Mouse (Mus musculus) thymus, adult 2 months (tissue): ENCODE results near the gene Bahcc1. TPM values are rescaled to one million over a fixed set of nuclear protein-coding genes. Genes with fewer than 3 reads are reported as not detected.

Source experiments
- DNase-seq: peaks from one replicate; pipeline ENCODE4 v3.0.0; 2021
- H3K27ac ChIP-seq: fragments of 200-500 bp; 2 replicates; pipeline ENCODE4 v1.5.1; 2012; ENCODE audit warnings: low read length, control low read depth; ENCODE audit not compliant: control insufficient read depth, insufficient read depth
- H3K27me3 ChIP-seq: fragments of 200-500 bp; 2 replicates; pipeline ENCODE4 v1.6.1; 2012; ENCODE audit warnings: mild to moderate bottlenecking, low read length, moderate library complexity, mixed read lengths; ENCODE audit not compliant: control insufficient read depth, insufficient read depth
- H3K36me3 ChIP-seq: fragments of 200-500 bp; 2 replicates; pipeline ENCODE4 v1.6.1; 2012; ENCODE audit warnings: mild to moderate bottlenecking, low read length, moderate library complexity; ENCODE audit not compliant: control insufficient read depth, insufficient read depth
- H3K4me1 ChIP-seq: fragments of 200-500 bp; replicated peaks from 2 replicates; pipeline ENCODE4 v1.6.1; 2012; ENCODE audit warnings: low read length; ENCODE audit not compliant: control insufficient read depth, insufficient read depth
- H3K4me3 ChIP-seq: fragments of 200-500 bp; 2 replicates; pipeline ENCODE4 v1.5.1; 2012; ENCODE audit warnings: mild to moderate bottlenecking, low read length, control low read depth, moderate library complexity; ENCODE audit not compliant: control insufficient read depth, insufficient read depth
- CTCF ChIP-seq: fragments of 200-500 bp; IDR thresholded peaks from 2 replicates; pipeline ENCODE4 v1.5.1; 2012; ENCODE audit warnings: mild to moderate bottlenecking, control low read depth, low read length, moderate library complexity, borderline replicate concordance; ENCODE audit not compliant: control insufficient read depth, poor library complexity, insufficient read depth; ENCODE audit errors: extremely low read depth
- POLR2A ChIP-seq: fragments of 200-500 bp; IDR thresholded peaks from 2 replicates; pipeline ENCODE4 v1.6.1; 2012; ENCODE audit warnings: mild to moderate bottlenecking, low read length, control low read depth, moderate library complexity; ENCODE audit not compliant: control insufficient read depth, poor library complexity, insufficient read depth; ENCODE audit errors: extremely low read depth
- WGBS: fragments of 180-500 bp; shearing (Covaris S2); methylation state at CpG from one replicate; pipeline ENCODE4 v1.1.7; 2018; 5-methylcytosine and 5-hydroxymethylcytosine counted together
- polyA plus RNA-seq: library from polyadenylated mRNA; depleted of rRNA; stranded (reverse); fragments of >200 nt; gene quantifications from 2 replicates; pipeline ENCODE4 v1.2.3, GENCODE M21; 2012

Gene Bahcc1
- polyA plus RNA-seq, 1 experiment = 11.0 TPM

DNA sequence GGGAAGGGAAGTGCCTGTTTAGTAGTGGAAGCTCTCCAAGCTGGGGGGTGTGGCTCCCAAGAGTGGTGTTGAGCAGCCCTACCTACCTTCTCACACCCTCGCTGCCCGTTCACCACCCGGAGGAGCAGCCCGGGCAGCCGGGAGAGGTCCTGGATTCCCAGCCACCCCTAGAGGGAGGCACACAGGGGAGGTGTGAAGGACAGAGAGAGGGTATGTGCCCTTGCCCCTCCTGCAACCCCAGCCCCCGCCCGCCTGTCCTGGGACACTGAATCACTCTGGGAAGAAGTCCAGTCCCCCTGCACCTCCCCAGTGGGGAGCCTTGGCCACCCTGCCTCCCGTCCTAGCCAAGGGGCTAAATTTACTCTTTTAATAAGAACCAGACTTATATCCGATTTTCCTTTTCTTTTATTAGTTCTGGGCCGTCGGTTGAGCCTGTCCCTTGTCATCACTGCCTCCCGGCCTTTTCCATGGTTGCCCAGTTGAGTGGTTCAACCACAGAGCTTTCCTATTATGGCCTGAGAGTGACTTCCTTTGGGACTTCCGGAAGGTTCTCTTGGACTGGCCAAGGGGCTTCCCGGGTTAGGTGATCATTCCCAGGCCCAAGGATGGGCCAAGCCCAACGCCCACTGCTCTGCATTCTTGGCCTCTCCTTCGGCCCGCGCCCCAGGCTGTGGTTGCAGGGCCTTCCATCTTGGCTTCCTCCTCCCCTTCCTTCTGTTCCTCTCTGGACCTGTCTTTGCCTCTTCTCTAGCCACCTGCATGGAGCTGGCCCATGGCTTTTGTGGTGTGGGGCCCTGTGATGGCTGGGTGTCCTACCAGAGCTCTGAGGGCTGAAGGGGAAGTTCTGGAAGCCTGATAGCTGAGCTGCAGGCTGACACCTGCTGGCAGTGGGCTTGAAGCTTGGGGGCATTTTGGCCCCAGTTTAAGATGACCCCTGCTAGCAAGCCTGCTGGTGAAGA is 18.5 kb downstream of the Bahcc1 start:
- DNase-seq = no peak
- no peak overlapping the region for H3K27ac ChIP-seq
- 66% methylated on average over 18 of the region's 18 CpGs for WGBS
- no peaks in the 10 kb centered on the region for H3K27me3 ChIP-seq
- no peaks in the 10 kb centered on the region for H3K36me3 ChIP-seq
- H3K4me3 ChIP-seq = no peak overlapping the region
- peaks cover 6% of the 10 kb centered on the region; the same call in 1 of the 2 replicates for H3K4me1 ChIP-seq
- no peak for TF ChIP-seq POLR2A
- TF ChIP-seq CTCF = no peak

DNA sequence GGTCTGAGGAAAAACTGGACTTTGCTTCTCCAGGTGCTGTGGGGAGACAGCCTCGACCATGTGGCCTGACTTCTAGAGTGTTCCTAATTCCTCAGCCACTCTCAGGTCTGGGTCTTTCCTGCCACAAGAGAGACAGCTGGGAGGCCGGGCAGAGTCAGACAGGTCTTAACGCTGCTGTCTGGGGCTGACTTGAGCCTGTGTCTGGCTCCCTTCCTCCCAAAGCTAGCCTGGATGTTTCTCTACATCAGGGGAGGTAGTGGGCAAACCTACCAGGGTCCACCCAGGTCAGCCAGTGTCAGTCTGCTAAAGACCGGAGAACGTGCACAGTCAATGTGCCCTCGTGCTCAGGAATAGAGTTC is 19.2 kb downstream of the Bahcc1 start:
- Histone ChIP-seq H3K4me1 (peaks cover 6% of the 10 kb centered on the region; the same call in 1 of the 2 replicates), H3K27ac (no peak overlapping the region), H3K27me3 (no peaks in the 10 kb centered on the region), H3K4me3 (no peak overlapping the region), H3K36me3 (no peaks in the 10 kb centered on the region)
- no peak for DNase-seq
- TF ChIP-seq POLR2A (no peak), CTCF (no peak)
- 50% methylated on average over 6 of the region's 6 CpGs for WGBS

DNA sequence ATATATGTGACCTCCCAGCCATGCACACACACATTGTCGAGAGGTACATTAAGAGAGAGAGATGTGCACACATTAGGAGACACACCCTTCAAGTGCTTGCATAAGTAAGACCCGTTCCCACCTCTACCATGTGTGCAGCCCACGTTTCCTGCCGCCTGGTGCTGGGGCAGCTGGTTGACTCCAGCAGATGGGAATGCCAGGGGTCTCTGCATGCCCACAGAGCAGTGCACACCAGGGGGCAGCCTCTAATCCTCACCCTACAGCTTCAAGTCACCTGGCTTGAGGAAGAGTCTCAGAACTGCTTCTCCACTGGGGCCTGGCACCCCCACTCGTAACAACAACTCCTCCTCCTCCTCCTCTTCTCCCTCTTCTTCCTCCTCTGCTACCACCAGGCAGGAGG is 19.7 kb downstream of the Bahcc1 start:
- H3K27ac ChIP-seq = no peak overlapping the region
- no peak overlapping the region for H3K4me3 ChIP-seq
- H3K27me3 ChIP-seq = no peaks in the 10 kb centered on the region
- DNase-seq = no peak
- TF ChIP-seq POLR2A (no peak), CTCF (no peak)
- peaks cover 6% of the 10 kb centered on the region; the same call in 1 of the 2 replicates for H3K4me1 ChIP-seq
- 50% methylated on average over 5 of the region's 5 CpGs for WGBS
- H3K36me3 ChIP-seq = no peaks in the 10 kb centered on the region

DNA sequence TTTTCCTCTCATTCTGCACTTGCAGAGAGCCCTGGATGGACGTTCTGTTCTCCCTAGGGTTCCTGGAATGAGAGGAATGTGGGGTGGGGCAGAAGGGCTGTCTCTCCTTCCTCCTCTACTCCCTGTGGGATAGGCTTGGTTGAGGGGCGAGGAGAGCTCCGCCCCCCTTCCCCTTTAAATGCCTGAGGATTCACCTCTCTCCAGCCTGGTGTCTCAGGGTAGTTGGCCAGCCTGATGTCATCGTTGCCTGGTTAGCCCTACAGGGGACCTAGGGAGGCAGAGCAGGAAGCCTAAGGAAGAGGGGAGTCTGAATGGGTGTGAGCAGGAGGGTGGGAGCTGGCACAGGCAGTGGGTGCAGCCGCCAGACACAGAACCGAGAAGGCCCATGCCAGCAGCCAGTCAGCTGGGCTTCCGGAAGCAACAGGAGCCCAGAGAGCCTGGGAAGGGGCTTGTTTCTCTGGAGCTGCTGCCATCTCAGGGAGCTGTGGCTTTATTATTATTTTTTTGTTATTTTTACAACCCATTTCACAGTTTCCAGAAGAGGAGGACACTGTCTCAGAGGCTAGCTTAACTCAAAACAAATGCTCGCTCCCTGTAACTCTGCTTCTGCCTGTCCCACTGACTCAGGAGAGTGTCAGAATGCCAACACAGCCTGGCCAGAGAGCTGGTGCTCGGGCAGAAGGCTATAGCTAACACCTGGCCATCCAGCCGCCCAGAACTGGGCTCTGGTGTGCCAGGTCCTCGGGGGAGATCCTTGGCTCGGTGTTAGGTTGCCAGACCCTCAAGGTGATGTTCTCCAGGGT is 20.3 kb downstream of the Bahcc1 start:
- Histone ChIP-seq H3K27me3 (no peaks in the 10 kb centered on the region), H3K36me3 (no peaks in the 10 kb centered on the region), H3K4me3 (no peak overlapping the region), H3K4me1 (peaks cover 6% of the 10 kb centered on the region; the same call in 1 of the 2 replicates), H3K27ac (no peak overlapping the region)
- 82% methylated on average over 12 of the region's 12 CpGs for whole genome bisulfite sequencing
- no peak for DNase-seq
- TF ChIP-seq CTCF (no peak), POLR2A (no peak)

DNA sequence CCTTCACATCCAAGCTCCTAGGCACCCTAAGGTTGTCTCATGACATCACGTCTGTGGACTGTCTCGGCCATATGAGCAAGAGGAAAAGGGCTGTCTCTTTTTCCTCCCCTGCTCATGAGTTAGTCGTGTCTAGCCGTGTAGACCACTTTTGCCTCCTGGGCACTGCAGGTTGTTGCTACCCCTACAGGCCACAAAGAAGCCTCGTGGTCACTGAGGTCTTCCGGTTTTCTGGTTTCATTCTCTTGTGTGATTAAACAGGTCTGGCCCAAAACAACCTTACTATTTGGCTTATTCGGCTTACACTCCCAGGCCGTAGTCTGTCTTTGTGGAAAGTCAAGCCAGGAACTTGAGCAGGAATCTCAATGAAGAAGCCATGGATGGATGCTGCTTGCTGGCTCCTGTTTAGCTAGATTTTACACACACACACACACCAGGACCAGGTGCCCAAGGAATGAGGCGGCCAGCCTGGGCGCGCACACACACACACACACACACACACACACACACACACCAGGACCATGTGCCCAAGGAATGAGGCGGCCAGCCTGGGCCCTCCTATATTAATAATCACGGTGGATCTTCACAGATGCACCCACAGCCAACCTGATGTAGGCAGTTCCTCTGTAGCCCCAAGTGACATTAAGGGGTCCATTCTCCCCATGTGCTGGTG is 21.0 kb downstream of the Bahcc1 start:
- peaks cover 6% of the 10 kb centered on the region; the same call in 1 of the 2 replicates for H3K4me1 ChIP-seq
- no peak overlapping the region for H3K27ac ChIP-seq
- no peaks in the 10 kb centered on the region for H3K36me3 ChIP-seq

DNA sequence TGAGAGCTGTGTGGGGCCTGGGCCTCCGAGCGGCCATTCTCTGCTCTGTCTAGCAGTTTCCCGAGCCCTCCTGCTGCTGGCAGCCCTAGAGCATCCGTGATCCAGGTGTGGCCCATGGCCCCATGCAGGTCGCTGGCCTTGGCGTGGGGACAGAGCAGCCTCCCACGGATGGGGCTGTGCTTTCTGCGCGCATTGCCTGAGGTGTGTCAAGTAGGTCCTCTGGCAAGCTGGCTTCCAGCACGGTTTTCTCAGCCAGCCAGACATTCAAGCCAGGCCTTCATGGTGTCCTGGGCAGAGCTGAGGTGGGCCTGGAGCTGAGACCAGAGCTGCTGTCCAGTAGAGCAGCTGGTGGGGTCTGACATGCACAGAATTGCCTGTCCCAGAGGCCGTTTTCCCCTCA is 21.7 kb downstream of the Bahcc1 start:
- Histone ChIP-seq H3K4me3 (no peak overlapping the region), H3K36me3 (no peaks in the 10 kb centered on the region), H3K27ac (no peak overlapping the region), H3K4me1 (peaks cover 6% of the 10 kb centered on the region; the same call in 1 of the 2 replicates), H3K27me3 (no peaks in the 10 kb centered on the region)
- 94% methylated on average over 11 of the region's 11 CpGs for WGBS
- TF ChIP-seq CTCF (no peak), POLR2A (no peak)
- no peak for DNase-seq

More for the DNA sequence above, 21.0 kb downstream of the Bahcc1 start:
- WGBS = 59% methylated on average over 13 of the region's 13 CpGs
- H3K27me3 ChIP-seq = no peaks in the 10 kb centered on the region
- DNase-seq = no peak
- TF ChIP-seq POLR2A (no peak), CTCF (no peak)
- no peak overlapping the region for H3K4me3 ChIP-seq
